Mouse (Mus musculus): ENCODE measurements around the gene Tnfrsf25. TPM values are rescaled to one million over a fixed set of nuclear protein-coding genes. Genes with fewer than 3 reads are reported as not detected.

Tnfrsf25 gene
- polyA plus RNA-seq, 1 experiment from 2014 or later: 0.94 TPM

DNA sequence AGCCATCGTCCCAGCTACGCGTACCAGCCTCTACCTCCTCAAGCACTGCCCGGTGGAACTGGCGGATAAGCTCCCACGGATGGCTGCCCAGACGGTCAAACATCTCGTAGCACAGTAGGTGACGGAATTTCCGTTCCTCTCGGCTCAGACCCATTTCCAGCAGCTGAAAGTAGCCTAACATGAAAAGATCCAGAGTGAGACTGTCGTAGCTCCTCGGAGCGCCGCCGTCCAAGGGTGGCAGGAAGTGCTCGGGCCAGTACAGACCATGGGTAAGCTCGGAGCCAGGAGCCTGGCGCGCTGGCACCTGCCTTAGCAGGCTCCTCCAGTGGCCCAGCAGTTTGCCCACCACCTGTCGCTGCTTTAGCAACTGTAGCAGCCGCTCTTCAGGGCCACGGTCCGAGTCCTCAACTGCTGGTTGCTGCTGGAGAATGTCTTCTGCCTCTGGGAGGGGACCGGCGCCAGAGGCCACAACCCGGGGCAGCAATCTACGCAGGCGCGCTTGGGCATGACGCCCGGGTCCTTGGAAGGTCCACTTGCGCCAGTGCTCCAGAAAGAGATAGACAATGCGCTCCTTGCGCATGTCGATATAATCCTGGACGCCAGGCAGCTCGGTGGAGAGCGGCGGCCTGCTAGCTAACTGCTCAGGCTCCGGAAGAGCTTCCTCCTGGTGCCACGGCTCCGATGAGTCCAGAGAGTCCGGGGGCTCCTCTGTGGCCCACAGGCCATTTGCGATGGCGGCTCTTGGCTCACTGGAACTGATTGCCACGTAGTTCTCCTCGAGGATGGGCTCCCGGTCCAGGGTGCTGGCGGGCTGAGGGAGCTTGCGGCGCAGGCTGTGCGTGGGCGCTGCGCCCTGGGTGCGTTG lies 9.7 kb downstream of the Tnfrsf25 start:
- Histone ChIP-seq H3K4me3 (peak overlapping the region; percentile 44), H3K36me3 (no peaks in the 10 kb centered on the region), H3K4me2 (peak overlapping the region; percentile 74), H3K9ac (peak overlapping the region; percentile 29), H3K27ac (no peak overlapping the region), H3K9me3 (replicated peaks) (no peaks in the 10 kb centered on the region), H3K4me1 (replicated peaks) (peaks cover 43% of the 10 kb centered on the region), H3K27me3 (peaks cover 100% of the 10 kb centered on the region)
- ATAC-seq (replicated peaks; ENCODE audit: insufficient number of reproducible peaks, insufficient read depth, low FRiP score, low read depth): no peak
- 7% methylated on average over 56 of the region's 56 CpGs for WGBS

GRCm38 (mm10) chr4:152126026-152126920 lies 10.5 kb downstream of the Tnfrsf25 start:
- ATAC-seq (replicated peaks; ENCODE audit: insufficient number of reproducible peaks, insufficient read depth, low FRiP score, low read depth): no peak
- peak overlapping the region; percentile 29 for H3K9ac ChIP-seq
- H3K9me3 ChIP-seq (replicated peaks): no peaks in the 10 kb centered on the region
- peak overlapping the region; percentile 44 for H3K4me3 ChIP-seq
- WGBS: 9% methylated on average over 65 of the region's 65 CpGs
- no peak overlapping the region for H3K27ac ChIP-seq
- H3K4me1 ChIP-seq (replicated peaks): peaks cover 43% of the 10 kb centered on the region
- H3K4me2 ChIP-seq: peak overlapping the region; percentile 74
- H3K27me3 ChIP-seq: peaks cover 100% of the 10 kb centered on the region
- H3K36me3 ChIP-seq: no peaks in the 10 kb centered on the region

DNA sequence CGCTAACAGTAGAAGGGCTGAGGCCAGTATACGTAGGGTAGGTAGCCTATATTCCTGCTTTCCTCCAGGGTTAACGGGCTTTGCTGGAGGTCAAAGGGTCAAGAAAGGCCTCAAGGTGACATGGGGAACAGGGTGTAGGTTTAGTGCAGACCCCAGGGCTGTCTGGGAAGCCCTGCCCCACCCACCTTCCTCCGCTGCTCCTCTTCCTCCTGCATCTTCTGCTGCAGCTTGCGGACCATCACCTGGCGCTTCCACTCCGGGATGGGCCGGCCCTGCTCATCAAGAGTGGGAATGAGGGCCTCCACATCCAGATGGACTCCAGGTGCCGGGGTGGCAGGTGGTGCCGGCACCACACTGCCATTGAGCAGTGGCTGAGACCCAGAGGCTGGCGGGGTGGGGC lies 12.2 kb downstream of the Tnfrsf25 start:
- no peak overlapping the region for H3K27ac ChIP-seq
- no peak for ATAC-seq (replicated peaks; ENCODE audit: insufficient number of reproducible peaks, insufficient read depth, low FRiP score, low read depth)
- H3K36me3 ChIP-seq: no peaks in the 10 kb centered on the region
- WGBS: 93% methylated on average over 11 of the region's 11 CpGs
- H3K9ac ChIP-seq: no peak overlapping the region
- H3K4me3 ChIP-seq: no peak overlapping the region
- peaks cover 52% of the 10 kb centered on the region for H3K4me1 ChIP-seq (replicated peaks)
- no peak overlapping the region for H3K4me2 ChIP-seq
- H3K27me3 ChIP-seq: peaks cover 100% of the 10 kb centered on the region
- H3K9me3 ChIP-seq (replicated peaks): no peaks in the 10 kb centered on the region

DNA sequence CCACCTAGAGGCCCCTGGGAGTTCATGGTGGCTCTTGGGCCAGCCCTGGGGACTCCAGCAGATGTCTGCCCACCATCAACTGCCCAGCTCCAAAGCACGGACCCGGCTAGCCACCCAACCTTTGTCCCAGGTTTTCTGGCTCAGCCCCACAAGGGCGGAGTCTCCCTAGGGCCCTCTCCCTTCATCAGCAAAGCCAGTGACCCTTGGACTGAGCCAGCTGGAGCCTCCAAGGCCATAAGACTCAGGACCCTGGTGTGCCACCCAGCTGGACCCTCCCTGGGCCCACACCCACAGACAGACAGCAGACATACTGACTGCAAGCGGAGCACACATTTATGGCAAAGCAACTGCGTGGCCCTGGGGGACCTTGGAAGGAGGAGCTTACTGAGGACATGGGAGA lies 13.1 kb downstream of the Tnfrsf25 start:
- H3K4me3 ChIP-seq: no peak overlapping the region
- WGBS: 74% methylated on average over 5 of the region's 5 CpGs
- peaks cover 52% of the 10 kb centered on the region for H3K4me1 ChIP-seq (replicated peaks)
- no peak overlapping the region for H3K4me2 ChIP-seq
- peaks cover 100% of the 10 kb centered on the region for H3K27me3 ChIP-seq
- H3K9ac ChIP-seq: no peak overlapping the region
- H3K9me3 ChIP-seq (replicated peaks): no peaks in the 10 kb centered on the region
- no peak for ATAC-seq (replicated peaks; ENCODE audit: insufficient number of reproducible peaks, insufficient read depth, low FRiP score, low read depth)
- no peak overlapping the region for H3K27ac ChIP-seq
- H3K36me3 ChIP-seq: no peaks in the 10 kb centered on the region

- no peak overlapping the region for H3K4me3 ChIP-seq
- whole genome bisulfite sequencing: 53% methylated on average over 13 of the region's 13 CpGs
- H3K9ac ChIP-seq: no peak overlapping the region
Measured at GRCm38 (mm10) chr4:152129395-152129930, 13.7 kb downstream of the Tnfrsf25 start.

GRCm38 (mm10) chr4:152130771-152131653 lies 15.3 kb downstream of the Tnfrsf25 start:
- Histone ChIP-seq H3K27me3 (peaks cover 89% of the 10 kb centered on the region), H3K36me3 (no peaks in the 10 kb centered on the region), H3K4me3 (peak overlapping the region; percentile 46), H3K9ac (peak overlapping the region; percentile 40), H3K4me1 (replicated peaks) (peaks cover 36% of the 10 kb centered on the region), H3K9me3 (replicated peaks) (no peaks in the 10 kb centered on the region), H3K4me2 (peak overlapping the region; percentile 80), H3K27ac (no peak overlapping the region)
- peak; percentile 53 for ATAC-seq (replicated peaks; ENCODE audit: insufficient number of reproducible peaks, insufficient read depth, low FRiP score, low read depth)
- WGBS: 2% methylated on average over 85 of the region's 85 CpGs

More at GRCm38 (mm10) chr4:152129395-152129930, 13.7 kb downstream of the Tnfrsf25 start:
- H3K4me2 ChIP-seq: no peak overlapping the region
- no peak overlapping the region for H3K27ac ChIP-seq
- H3K4me1 ChIP-seq (replicated peaks): peaks cover 52% of the 10 kb centered on the region
- no peak for ATAC-seq (replicated peaks; ENCODE audit: insufficient number of reproducible peaks, insufficient read depth, low FRiP score, low read depth)
- H3K9me3 ChIP-seq (replicated peaks): no peaks in the 10 kb centered on the region
- H3K36me3 ChIP-seq: no peaks in the 10 kb centered on the region
- peaks cover 100% of the 10 kb centered on the region for H3K27me3 ChIP-seq

DNA sequence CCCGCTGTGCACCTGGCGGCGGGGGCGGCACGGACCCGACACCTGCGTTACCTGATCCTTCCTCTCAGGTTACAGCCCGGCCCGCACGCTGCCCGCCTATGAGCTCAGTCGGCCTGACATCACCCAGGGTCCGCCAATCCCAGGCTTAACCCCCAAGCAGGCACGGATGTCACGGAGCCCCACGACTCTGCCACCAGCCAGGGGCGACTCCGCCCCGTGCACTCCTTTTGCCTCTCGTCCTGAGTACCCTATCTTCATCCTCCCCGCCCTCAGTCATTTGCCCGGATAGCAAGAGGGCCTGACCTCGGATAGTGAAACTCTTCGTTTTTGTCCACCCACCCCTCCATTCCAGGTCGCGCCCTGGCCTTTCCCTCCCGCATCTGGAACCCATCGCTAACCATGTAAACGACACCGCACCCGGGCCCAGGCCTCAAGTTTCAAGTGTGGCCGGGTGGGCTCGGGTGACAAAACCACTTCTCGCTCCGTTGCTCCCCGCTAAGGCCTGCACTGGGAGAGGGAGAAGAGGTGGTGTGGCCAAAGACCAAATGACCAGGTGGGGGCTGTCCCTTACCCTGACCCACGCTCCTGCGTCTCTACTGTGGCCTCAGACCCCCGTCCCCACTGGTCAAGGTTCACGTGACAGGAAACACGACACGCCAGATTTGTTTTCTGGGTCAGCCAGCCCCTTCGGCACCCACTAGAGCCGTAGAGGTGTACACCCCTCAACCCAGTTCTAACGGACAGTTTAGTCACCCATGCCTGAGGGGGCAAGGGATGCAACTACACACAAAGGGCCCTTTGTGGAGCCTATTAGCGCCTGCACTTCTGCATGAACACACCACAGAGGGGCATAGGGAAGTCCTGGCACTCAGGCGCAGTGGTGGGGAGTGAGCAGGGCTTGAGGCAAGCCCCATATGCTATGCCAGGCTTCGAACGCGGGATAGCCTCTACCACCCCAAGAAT lies 16.4 kb downstream of the Tnfrsf25 start:
- H3K9ac ChIP-seq: no peak overlapping the region
- H3K27ac ChIP-seq: no peak overlapping the region
- H3K4me1 ChIP-seq (replicated peaks): peaks cover 29% of the 10 kb centered on the region
- peak overlapping the region; percentile 80 for H3K4me2 ChIP-seq
- H3K36me3 ChIP-seq: no peaks in the 10 kb centered on the region
- peaks cover 84% of the 10 kb centered on the region for H3K27me3 ChIP-seq
- no peak for ATAC-seq (replicated peaks; ENCODE audit: insufficient number of reproducible peaks, insufficient read depth, low FRiP score, low read depth)
- H3K9me3 ChIP-seq (replicated peaks): no peaks in the 10 kb centered on the region
- 9% methylated on average over 50 of the region's 50 CpGs for WGBS
- H3K4me3 ChIP-seq: peak overlapping the region; percentile 46

DNA sequence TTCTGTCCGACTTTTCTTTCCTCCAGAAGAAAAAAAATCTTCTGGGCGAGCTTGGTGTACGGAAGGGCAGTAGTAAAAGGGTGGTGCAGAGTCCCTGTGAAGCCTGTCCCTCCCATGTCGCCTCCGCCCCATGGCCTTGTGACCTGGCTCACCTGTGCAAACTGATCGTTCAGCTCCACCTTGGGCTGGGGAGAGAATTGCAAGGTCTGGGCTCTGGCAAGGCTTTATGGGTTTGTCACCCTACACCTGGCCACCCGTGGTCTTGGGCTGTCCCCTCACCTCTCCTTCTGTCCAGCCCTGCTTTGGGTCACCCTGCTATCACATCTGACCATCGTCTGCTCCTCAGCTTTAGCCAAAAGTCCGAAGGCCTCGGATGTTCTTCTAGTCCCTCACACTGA lies 17.0 kb downstream of the Tnfrsf25 start:
- WGBS: 27% methylated on average over 10 of the region's 10 CpGs
- Histone ChIP-seq H3K36me3 (no peaks in the 10 kb centered on the region), H3K4me1 (replicated peaks) (peaks cover 29% of the 10 kb centered on the region), H3K4me3 (no peak overlapping the region), H3K9ac (no peak overlapping the region), H3K4me2 (no peak overlapping the region), H3K27ac (no peak overlapping the region), H3K9me3 (replicated peaks) (no peaks in the 10 kb centered on the region), H3K27me3 (peaks cover 81% of the 10 kb centered on the region)
- no peak for ATAC-seq (replicated peaks; ENCODE audit: insufficient number of reproducible peaks, insufficient read depth, low FRiP score, low read depth)

- H3K27ac ChIP-seq: no peak overlapping the region
- H3K4me1 ChIP-seq (replicated peaks): peaks cover 31% of the 10 kb centered on the region
- 61% methylated on average over 5 of the region's 5 CpGs for WGBS
- H3K9ac ChIP-seq: no peak overlapping the region
- ATAC-seq (replicated peaks; ENCODE audit: insufficient number of reproducible peaks, insufficient read depth, low FRiP score, low read depth): no peak
- H3K36me3 ChIP-seq: no peaks in the 10 kb centered on the region
- H3K27me3 ChIP-seq: peaks cover 76% of the 10 kb centered on the region
- H3K4me2 ChIP-seq: no peak overlapping the region
- H3K9me3 ChIP-seq (replicated peaks): no peaks in the 10 kb centered on the region
- no peak overlapping the region for H3K4me3 ChIP-seq
Measured at GRCm38 (mm10) chr4:152133213-152133612, 17.5 kb downstream of the Tnfrsf25 start.

DNA sequence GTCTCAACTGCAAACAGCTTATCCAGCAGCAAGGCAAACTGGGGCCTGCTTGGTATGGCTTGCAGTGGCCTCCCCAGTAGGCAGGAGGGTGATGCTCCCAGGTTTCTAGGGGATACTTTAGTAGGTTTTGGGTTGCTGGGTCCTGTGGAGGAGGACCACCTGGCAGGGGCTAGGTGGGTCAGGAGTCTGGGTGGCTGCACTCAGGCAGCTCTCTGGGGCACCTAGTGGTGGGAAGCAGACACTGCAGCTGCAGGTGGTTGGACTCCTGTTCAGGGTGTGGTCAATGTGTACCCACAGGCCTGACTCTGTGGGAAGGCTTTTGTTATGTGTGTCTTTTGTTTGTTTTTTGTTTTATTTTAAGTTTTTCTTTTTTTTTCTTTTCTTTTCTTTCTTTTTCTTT lies 18.8 kb downstream of the Tnfrsf25 start:
- Histone ChIP-seq H3K9me3 (replicated peaks) (no peaks in the 10 kb centered on the region), H3K27ac (no peak overlapping the region), H3K4me2 (no peak overlapping the region), H3K27me3 (peaks cover 70% of the 10 kb centered on the region), H3K9ac (no peak overlapping the region), H3K4me3 (no peak overlapping the region), H3K36me3 (no peaks in the 10 kb centered on the region), H3K4me1 (replicated peaks) (peaks cover 37% of the 10 kb centered on the region)
- ATAC-seq (replicated peaks; ENCODE audit: insufficient number of reproducible peaks, insufficient read depth, low FRiP score, low read depth): no peak
